ENCODE assay signal across 14 mouse cellular contexts in genomic region chr3:81760914-81761313, GRCm38 (mm10).
A peak's percentile ranks its signal among the peaks of the same experiment; 100 is the strongest.
DNase-seq lines count a peak whose midpoint lies in the region; ATAC-seq lines count a peak whose summit lies in the region.
"Had no signal": no experiment of that assay in that cellular context is flagged by ENCODE, and none has a peak within 500 bp of the region (broad histone marks: within the 10 kb centered on the region; RNA-seq: fewer than 3 reads in every experiment).

No protein-coding gene starts in this region.

- 18% methylated on average over 2 of the region's 2 CpGs for WGBS in embryonic facial prominence, embryonic 14.5 days

- H3K27me3 ChIP-seq in embryonic facial prominence, embryonic 14.5 days (replicated peaks; ENCODE audit: control insufficient read depth, insufficient read depth, low read length): no peaks in the 10 kb centered on the region
- H3K27me3 ChIP-seq: heart, embryonic 13.5 days had no signal

- ATAC-seq in embryonic facial prominence, embryonic 14.5 days (ENCODE audit: low read depth): peak; percentile 70

- no peak overlapping the region for H3K4me2 ChIP-seq in embryonic facial prominence, embryonic 14.5 days (ENCODE audit: low read depth, low read length)
- H3K4me2 ChIP-seq: heart, embryonic 13.5 days; lung, embryonic 14.5 days had no signal

- H3K4me3 ChIP-seq in embryonic facial prominence, embryonic 14.5 days (ENCODE audit: low read depth, low read length): no peak overlapping the region
- H3K4me3 ChIP-seq: heart, embryonic 13.5 days; myocyte had no signal

- H3K9ac ChIP-seq in embryonic facial prominence, embryonic 14.5 days (ENCODE audit: low read depth, low read length): no peak overlapping the region
- H3K9ac ChIP-seq: heart, embryonic 13.5 days; lung, embryonic 14.5 days had no signal

- peak; percentile 22 for DNase-seq in layer of hippocampus, adult 9-11 months
- DNase-seq in layer of hippocampus, postnatal 36 days: no peak
- DNase-seq in NIH3T3 (ENCODE audit: low read depth): peak; percentile 63
- peak; percentile 57 for DNase-seq in embryonic facial prominence, embryonic 14.5 days (ENCODE audit: low spot score)
- peak; percentile 6 for DNase-seq in mesoderm, embryonic 11.5 days (ENCODE audit: low read depth, low spot score)
- DNase-seq in adrenal gland, postnatal 25 days: no peak
- no peak for DNase-seq in gastrocnemius, adult 18-20 months (ENCODE audit: low spot score)
- DNase-seq in testis, postnatal 14 days (ENCODE audit: low spot score): no peak
- DNase-seq: adrenal gland, postnatal 14 days; cerebellum, postnatal 10 days; lung, embryonic 14.5 days had no signal

- H3K27ac ChIP-seq in embryonic facial prominence, embryonic 14.5 days (replicated peaks; ENCODE audit: low read depth, low read length): no peak overlapping the region
- H3K27ac ChIP-seq: heart, embryonic 13.5 days had no signal

- no peaks in the 10 kb centered on the region for H3K4me1 ChIP-seq in embryonic facial prominence, embryonic 14.5 days (ENCODE audit: control insufficient read depth, insufficient read depth, low read length)
- H3K4me1 ChIP-seq: heart, embryonic 13.5 days had no signal

- H3K9me3 ChIP-seq in embryonic facial prominence, embryonic 14.5 days (ENCODE audit: control insufficient read depth, low read length): 0 out of 2 replicates have a peak, but pooled peaks cover under 1% of the 10 kb centered on the region
- H3K9me3 ChIP-seq: G1E; heart, embryonic 13.5 days had no signal

- no peaks in the 10 kb centered on the region for H3K36me3 ChIP-seq in embryonic facial prominence, embryonic 14.5 days (ENCODE audit: control insufficient read depth, insufficient read depth, low read length)
- H3K36me3 ChIP-seq: G1E; heart, embryonic 13.5 days had no signal

Comparison
In these comparisons a context has a peak if more than half of its experiments do, and no peak if none do; other contexts are left out.
1. DNase-seq: peak in layer of hippocampus, adult 9-11 months (single experiment), NIH3T3 (single experiment), embryonic facial prominence, embryonic 14.5 days (single experiment) and mesoderm, embryonic 11.5 days (single experiment); none in layer of hippocampus, postnatal 36 days (0 of 2), adrenal gland, postnatal 25 days (single experiment), gastrocnemius, adult 18-20 months (single experiment) and testis, postnatal 14 days (single experiment).